Mouse (Mus musculus): ENCODE results near the gene Jtb.

The Jtb gene

DNA sequence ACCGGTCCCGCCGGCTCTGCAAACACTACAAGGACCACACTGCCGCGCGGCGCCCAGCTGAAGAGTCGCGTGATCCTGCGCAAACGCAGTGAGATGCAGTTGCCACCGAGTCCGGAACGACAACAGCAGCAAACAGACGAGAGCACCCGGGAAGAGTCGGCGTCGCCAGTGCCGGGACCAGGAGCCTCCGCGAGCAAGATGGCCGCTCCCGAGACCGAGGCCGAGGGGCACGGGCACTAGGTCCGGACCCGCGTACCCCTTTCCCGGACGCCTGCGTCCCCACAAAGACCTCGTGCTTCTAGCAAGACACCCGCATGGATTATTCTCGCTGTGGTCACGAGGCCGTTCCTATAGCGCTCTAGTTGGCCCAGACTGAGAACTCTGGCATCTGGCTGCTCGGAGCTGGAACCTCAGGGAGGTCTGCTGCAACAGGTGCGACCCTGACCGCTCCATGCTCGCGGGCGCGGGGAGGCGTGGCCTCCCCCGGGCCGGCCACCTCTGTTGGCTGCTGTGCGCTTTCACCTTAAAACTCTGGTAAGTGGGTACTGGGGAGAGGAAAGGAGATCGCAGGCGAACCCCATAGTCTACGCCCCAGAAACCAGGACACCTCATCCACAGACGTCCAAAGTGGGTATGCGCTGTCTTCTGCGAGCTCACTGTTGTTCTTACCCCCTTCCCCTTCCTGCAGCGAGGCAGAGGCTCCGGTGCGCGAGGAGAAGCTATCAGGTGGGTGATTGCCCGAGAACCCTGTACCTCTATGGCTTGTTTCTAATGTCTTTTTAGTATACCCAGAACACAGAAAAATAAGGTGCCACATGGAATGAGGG lies at the start of gene Jtb:
Jtb (plus strand) TSS at position 91 of the 827 bp plus-strand sequence.
- peak; percentile 93 for DNase-seq

DNA sequence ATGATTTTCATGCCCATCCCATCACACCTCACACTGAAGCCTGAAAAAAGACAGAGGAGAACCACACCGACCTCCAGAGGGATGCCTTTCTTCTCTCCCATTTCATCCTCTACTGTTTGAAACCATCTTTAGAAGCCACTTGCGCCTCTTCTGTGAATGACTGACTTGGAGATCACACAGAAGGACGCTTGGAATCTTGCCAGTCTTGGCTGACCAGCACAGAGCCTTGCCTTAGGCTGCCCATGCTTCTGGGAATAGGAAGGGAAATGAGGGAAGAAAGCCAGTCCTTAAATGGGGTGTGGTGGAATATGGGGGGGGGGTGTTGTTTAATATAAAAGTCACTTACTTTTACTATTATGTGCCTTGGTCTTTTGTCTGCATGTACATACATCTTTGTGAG lies 47.8 kb upstream of the Jtb start:
- DNase-seq = no peak

DNA sequence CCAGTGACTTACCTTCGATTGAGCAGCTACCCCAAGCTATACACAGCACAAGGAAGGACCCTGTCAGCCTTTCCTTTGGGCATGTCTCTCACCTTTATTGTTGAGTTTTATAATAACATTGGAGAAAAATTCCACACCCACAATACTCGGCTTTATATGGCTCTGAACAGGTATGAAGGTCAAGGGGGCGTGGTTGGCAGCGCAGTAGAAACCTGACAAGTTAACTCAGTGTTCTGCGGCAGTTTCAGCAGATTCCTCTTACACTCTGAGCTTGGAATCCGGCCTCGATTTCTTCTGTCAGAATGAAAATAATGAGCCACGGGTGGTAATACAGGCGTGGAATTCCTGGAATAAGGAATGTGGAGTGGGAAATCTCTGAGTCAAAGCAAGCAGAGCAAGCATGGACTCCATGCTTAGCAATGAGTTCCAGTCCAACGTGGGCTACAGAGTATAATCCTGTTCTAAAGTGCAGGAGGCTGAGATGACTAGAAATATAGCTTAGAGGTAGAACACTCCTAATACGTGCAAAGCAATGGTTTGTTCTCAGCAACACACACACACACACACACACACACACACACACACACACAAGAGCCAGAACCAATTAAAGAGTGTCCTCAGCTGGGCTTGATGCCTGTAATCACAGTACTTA lies 40.4 kb upstream of the Jtb start:
- no peak for DNase-seq

- DNase-seq = no peak
Observed at GRCm38 (mm10) chr3:90194759-90195158, 36.6 kb upstream of the Jtb start.

GRCm38 (mm10) chr3:90195644-90196043 lies 35.8 kb upstream of the Jtb start:
- DNase-seq = no peak

GRCm38 (mm10) chr3:90197548-90197947 lies 33.8 kb upstream of the Jtb start:
- no peak for DNase-seq

DNA sequence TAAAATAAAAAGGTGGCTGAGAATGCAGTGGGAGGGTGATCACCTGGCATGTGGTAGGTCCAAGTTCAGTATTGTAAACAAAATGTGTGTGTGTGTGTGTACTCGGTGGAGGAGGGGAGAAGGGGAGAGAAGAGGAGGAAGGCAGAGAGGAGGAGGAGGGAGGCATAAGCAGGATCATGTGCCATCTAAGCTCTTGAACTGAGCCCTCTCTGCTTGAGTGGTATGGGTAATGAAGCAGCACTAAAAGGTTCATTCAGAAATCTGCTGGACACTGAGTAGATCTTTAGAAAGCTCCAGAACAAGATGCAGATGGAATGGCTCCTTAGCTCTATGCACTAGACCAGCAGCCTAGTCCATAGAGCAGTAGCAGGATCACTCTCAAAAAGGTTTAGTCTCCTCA lies 28.5 kb upstream of the Jtb start:
- DNase-seq = no peak

- DNase-seq = no peak
Observed at GRCm38 (mm10) chr3:90203619-90204018, 27.8 kb upstream of the Jtb start.

DNA sequence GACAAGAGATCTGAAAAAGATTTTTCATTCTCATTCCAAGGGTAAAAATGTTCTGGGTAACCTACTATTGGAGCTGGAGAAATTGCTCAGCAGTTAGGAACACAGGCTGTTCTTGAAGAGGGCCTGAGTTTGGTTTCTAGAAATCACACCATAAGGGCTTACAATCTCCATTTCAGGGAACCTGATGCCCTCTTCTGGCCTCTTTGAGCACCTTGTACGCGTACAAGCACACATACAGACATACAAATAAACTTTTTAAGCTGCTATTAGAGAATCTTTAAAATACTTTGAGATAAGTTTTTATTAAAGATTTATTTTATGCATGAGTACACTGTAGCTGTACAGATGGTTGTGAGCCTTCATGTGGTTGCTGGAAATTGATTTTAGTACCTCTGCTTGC lies 26.8 kb upstream of the Jtb start:
- DNase-seq = no peak

DNA sequence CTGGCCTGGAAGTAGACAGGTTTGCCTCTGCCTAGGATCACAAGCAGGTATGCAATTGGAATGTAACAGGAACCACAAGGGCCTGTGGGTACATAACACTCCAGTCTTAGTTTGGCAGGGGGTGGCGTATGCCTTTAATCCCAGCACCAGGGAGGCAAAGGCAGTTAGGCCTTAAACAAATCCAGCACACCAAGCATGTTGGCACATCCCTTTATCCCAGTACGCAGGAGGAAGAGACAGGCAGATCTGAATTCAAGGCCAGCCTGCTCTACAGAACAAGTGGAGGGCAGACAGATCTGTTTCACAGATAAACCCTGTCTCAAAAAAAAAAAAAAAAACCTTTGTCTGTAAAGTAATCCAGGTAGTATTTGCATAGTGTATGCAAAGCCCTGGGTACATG lies 22.7 kb upstream of the Jtb start:
- no peak for DNase-seq

DNA sequence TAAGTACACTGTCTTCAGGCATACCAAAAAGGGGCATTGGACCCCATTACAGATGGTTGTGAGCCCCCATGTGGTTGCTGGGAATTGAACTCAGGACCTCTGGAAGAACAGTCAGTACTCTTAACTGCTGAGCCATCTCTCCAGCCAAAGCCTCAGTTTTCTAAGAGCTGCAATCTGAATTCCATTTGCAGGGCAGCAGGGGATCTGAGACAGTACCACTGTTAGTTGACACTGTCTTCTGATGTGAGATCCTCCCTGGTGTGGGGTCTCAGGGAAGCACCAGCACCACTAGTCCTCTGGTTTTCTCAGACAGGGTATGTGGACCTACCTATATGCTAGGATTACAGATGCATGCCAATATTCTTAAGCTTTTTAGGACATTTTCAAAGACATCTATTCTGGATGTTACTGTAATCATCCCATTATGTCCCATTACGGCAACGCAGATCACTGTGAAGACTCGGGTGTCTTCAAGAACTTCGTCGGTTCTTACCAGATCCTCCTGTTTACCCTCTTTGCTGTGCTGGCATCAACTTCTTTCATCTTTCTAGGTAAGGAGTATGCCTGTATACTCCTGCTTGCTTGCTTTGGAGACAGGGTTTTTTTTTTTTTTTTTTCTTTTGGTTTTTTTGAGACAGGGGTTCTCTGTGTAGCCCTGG lies 21.4 kb upstream of the Jtb start:
- DNase-seq = no peak

GRCm38 (mm10) chr3:90211475-90212398 lies 19.7 kb upstream of the Jtb start:
- DNase-seq = no peak

DNA sequence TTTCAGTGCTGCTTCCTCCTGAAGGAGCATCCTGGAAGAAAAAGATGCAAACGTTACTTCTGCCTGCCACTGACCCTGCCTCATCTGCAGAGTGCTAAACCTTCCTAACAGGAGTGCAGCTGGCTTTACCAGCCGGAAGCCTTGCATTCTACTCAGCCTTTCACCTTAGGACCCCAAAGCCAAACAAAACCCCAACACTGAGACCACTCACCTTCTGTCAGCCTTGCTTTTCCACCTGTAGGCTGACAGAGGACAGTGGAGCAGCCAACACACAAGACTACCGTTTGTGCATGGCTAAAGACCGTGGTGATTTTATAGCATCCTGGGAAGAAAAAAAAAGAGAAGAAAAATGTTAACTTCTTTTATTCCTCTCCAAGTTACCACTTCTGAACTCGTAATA lies 18.7 kb upstream of the Jtb start:
- no peak for DNase-seq

- peak; percentile 88 for DNase-seq
Observed at GRCm38 (mm10) chr3:90213377-90213866, 18.0 kb upstream of the Jtb start, which contains the start of the genes Rps27 and Rab13. TSS of gene Rps27 (minus strand) at chr3:90213651. TSS of gene Rab13 (plus strand) at chr3:90213695.

DNA sequence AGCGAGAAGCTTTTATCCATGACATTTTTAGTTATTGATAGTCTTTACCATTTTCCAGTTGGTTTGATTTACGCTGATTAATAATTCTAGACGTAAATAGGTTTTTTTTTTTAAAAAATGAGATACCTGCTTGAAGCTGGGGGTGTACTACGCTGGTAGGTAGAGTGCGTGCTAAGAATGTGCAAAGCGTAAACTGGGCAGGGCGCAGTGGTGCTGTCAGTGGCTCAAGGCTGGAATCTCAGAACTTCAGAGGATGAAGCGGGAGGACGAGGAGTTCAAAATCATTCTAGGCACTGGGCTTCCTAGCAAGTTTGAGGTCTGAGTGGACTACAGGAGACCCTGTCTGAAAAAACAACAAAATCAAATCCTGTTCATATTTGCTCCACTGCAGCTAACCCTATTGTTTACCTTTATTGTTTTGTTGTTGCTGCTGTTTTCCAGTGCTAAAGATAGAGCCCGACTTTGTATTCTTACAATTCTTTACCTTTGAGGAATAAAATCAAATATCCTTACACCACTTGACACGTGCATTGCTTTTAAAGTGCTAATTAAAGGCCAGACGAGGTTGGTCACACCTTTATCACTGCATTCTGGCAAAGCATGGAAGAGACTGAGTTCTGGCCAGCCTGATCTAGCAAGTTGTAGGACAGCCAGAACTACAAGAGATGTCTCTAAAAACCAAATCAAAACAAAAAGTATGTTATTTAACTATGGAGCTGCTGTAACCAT lies 17.3 kb upstream of the Jtb start:
- peak; percentile 26 for DNase-seq

DNA sequence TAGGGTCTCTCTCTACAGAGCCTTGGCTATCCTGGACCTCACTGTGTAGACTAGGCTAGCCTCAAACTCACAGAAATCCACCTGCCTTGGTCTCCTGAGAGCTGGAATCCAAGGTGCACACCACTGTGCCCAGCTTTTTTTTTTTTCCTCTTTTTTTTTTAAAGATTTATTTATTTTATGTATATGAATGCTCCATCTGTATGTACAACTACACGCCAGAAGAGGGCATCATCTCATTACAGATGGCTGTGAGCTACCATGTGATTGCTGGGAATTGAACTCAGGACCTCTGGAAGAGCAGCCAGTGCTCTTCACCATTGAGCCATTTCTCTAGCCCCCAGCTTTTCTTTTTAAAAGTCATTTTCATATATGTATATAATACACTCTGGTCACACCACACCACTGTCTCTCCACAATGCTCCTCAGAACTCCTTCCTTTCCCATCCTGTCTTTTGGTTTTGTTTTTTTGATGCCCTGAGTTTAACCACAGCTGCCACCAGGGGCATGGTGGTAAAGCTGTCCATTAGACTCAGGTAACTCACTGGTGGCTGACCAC lies 15.5 kb upstream of the Jtb start:
- peak; percentile 28 for DNase-seq

DNA sequence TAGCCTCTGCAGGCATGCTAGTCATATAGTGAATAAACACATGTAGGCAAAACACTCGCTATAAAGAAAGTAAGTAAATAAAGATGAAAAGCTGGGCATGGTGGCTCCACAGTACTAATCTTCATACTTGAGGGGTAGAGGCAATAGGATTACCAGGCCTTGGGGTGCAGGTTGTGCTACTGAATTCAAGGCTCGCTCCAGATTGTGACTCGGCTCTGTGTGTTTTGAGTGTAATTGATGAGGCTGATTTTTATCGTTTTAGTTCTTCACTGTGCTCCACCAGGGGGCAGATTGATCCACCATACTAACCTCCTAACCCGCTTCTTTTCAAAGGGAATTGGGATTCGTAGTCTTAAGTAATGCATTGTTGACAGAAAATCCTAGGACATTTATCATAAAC lies 11.3 kb upstream of the Jtb start:
- peak; percentile 54 for DNase-seq

DNA sequence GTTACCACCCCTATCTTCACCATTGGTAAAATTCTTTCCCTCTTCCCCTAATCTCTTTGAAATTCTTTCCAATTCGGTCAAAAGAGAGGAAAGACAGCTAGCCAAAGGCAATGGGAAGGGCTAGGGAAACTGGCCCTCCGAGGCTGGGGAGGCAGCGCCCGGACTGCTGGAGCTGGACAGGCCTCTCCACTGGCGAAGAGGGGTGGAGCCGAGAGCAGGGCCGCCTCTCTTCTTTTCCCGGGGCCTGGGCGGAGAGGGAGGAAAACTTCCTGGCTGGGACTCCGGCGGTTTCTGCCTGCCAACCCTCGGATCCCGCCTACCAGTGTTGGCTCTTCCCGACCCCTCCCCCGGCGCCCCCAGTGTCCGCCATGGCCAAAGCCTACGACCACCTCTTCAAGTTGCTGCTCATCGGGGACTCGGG lies 10.9 kb upstream of the Jtb start:
- DNase-seq = peak; percentile 26

- no peak for DNase-seq
Observed at GRCm38 (mm10) chr3:90221123-90221522, 10.3 kb upstream of the Jtb start.

DNA sequence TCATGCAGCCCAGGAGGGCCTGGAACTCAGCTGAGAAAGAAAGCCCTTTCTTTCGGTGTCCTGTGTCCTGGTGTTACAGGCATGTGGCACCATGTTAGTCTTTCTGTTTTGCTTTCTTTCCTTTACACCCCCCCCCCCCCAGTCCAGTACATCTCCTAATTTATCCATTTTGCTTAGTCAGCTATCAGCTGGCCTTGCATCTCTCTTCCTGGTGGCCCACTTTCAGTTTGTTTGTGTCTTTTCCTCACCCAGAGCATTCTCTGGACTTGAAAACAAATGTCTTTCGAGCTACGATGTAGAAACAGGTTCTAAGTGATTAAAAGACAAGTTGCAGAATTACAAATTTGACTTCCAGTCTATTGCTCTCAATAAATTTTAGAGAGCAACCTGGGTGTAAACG lies 8.9 kb upstream of the Jtb start:
- no peak for DNase-seq

DNA sequence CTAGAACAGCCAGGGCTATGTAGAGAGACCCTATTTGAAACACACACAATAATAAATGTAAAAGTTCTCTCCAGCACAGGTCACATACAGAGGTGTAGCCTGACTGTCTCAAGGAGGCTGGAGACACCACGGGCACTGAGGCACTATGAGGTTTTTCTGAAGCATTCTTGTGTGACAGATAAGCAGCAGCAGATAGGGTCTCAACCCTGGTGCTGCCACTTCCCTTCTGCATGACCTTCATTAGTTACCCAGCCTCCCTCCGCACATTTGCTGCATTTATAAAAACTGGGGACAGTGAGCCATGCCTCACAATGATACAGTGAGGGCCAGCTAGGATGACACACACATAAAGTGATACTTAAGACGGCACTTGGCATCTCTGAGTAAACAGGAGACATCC lies 8.5 kb upstream of the Jtb start:
- DNase-seq = no peak

DNA sequence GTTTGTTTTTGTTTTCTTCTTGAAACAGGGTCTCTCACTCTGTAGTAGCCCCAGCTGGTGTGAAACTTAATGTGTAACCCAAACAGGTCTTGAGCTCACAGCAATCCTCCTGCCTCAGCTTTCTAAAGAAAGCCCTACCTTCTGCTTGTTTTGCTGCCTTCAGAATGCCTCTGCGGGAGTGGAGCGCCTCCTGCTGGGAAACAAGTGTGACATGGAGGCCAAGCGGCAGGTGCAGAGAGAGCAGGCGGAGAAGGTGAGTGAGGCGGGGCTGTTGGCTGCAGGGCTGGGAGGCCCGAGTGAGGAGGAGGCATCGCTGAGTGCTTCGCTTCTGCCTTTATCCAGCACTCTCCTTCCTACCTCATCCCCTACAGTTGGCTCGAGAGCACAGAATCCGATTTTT lies 7.1 kb upstream of the Jtb start:
- no peak for DNase-seq
